In the genomic region with DNA sequence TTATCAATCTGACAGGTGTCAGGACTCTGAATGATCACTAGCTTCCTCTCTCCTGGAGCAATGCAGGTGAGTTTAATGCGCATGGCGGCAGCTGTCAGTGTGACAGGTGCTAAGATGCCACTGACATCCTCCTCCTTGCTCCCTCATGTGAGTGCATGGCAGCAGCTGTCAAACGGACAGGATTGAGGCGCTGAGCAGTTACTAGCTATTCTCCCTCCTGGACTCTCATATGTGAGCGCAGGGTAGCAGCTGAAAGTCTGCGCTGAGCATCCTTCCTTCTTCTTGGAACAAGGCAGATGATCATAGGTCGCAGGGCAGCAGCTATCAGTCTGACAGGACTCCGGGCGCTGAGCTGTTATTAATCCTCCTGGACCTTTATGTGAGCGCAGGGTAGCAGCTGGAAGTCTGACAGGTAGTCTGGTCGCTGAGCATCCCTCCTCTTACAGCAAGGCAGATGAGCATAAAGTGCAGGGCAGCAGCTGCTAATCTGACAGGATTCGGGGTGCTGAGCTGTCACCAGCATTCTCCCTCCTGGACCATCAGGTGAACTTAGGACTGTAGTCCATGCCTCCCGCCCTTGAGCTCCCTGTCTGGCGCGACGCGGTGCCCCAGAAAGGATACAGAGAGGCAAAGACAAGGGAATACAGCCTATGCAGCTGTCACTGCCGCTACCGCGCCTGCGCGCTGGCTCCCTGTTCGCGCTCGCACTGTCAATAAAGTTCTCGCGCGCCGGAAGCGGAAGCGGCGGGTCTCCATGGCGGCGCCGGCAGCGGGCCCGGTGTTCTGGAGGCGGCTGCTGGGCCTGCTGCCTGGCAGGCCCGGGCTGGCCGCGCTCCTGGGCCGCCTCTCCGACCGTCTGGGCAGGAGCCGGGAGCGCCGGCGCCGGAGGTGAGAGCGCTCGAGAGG, we compare ENCODE assay signal across 8 mouse cellular contexts. TPM values are rescaled to one million over a fixed set of nuclear protein-coding genes. Genes with fewer than 3 reads are reported as not detected.
DNase-seq lines count a peak whose midpoint lies in the region; ATAC-seq lines count a peak whose summit lies in the region.

TSS of gene Pgs1 (plus strand) at position 167 of the 906 bp plus-strand sequence.

- peak; percentile 95 for DNase-seq in adrenal gland, adult 2 months
- DNase-seq in embryo, embryonic 11 days, result peak; percentile 94
- DNase-seq in gastrocnemius, postnatal 36 days, result peak; percentile 87 to 90
- DNase-seq in intestine, embryonic 14.5 days (ENCODE audit: low spot score), result peak; percentile 94
- peak; percentile 93 to 96 for DNase-seq in left cerebral cortex, postnatal 36 days (ENCODE audit: low spot score in 2 of 2)
- DNase-seq in midbrain, embryonic 10.5 days (ENCODE audit: low spot score), result peak; percentile 92
- DNase-seq in right cerebral cortex, postnatal 36 days (ENCODE audit: low spot score in 2 of 2), result peak; percentile 87 to 88
- peak; percentile 86 to 91 for DNase-seq in urinary bladder, postnatal 4 days (ENCODE audit: low spot score in 2 of 2)

- no peaks in the 10 kb centered on the region for H3K9me3 ChIP-seq in intestine, embryonic 14.5 days (ENCODE audit: control insufficient read depth, low read length)
- H3K9me3 ChIP-seq in midbrain, embryonic 10.5 days (replicated peaks), result no peaks in the 10 kb centered on the region

- peak within 1 kb of the TSS; percentile 76 for H3K9ac ChIP-seq in intestine, embryonic 14.5 days (ENCODE audit: low read length)

- 6% methylated on average over 51 of the region's 51 CpGs for WGBS in intestine, embryonic 14.5 days
- 7% methylated on average over 51 of the region's 51 CpGs for WGBS in midbrain, embryonic 10.5 days

- peak within 1 kb of the TSS; percentile 71 for H3K4me3 ChIP-seq in intestine, embryonic 14.5 days (ENCODE audit: low read depth, low read length)
- peak within 1 kb of the TSS; percentile 97 for H3K4me3 ChIP-seq in midbrain, embryonic 10.5 days

- peak within 1 kb of the TSS; percentile 87 for H3K4me2 ChIP-seq in intestine, embryonic 14.5 days (ENCODE audit: low read length)

- peak within 1 kb of the TSS; percentile 19 for H3K27ac ChIP-seq in intestine, embryonic 14.5 days (ENCODE audit: low read depth)
- H3K27ac ChIP-seq in midbrain, embryonic 10.5 days (replicated peaks), result peak within 1 kb of the TSS; percentile 89

- ATAC-seq in intestine, embryonic 14.5 days (replicated peaks; ENCODE audit: low FRiP score, low TSS enrichment, low read depth), result peak; percentile 81

- H3K36me3 ChIP-seq in intestine, embryonic 14.5 days (ENCODE audit: control insufficient read depth, insufficient read depth, low read length), result no peaks in the 10 kb centered on the region
- no peaks in the 10 kb centered on the region for H3K36me3 ChIP-seq in midbrain, embryonic 10.5 days

- intact Hi-C loops in gastrocnemius, postnatal 36 days (cut with DNase I), result no loop called here
- intact Hi-C loops in left cerebral cortex, postnatal 36 days (cut with DNase I), result loop anchor here (5.0 kb wide), 1 partner anchor 114 kb away; the partner anchor contains the start of gene Tha1

- H3K4me1 ChIP-seq in intestine, embryonic 14.5 days (replicated peaks; ENCODE audit: control insufficient read depth, insufficient read depth, low read length), result peaks cover 10% of the 10 kb centered on the region
- H3K4me1 ChIP-seq in midbrain, embryonic 10.5 days, result peaks cover 51% of the 10 kb centered on the region

- no peaks in the 10 kb centered on the region for H3K27me3 ChIP-seq in intestine, embryonic 14.5 days (replicated peaks; ENCODE audit: control insufficient read depth, insufficient read depth, low read length)
- H3K27me3 ChIP-seq in midbrain, embryonic 10.5 days (ENCODE audit: low read depth, poor library complexity, severe bottlenecking), result no peaks in the 10 kb centered on the region

RNA-seq across cellular contexts. Expression of gene Pgs1, which starts in this region (rescaled TPM):
- 10 to 100 TPM; 53.9 to 54.5 TPM for total RNA-seq in adrenal gland, adult 2 months (2021)
- polyA plus RNA-seq in adrenal gland, adult 2 months (2012; rRNA removed), result 99.4 and 165 TPM in 2 replicates
- 10 to 100 TPM; 17.9 to 18.9 TPM for total RNA-seq in gastrocnemius, postnatal 36 days (2021)
- polyA plus RNA-seq in intestine, embryonic 14.5 days (2014; fragmentation: Nextera tagmentation; extraction: Ambion mirVana), result 31.6 and 33.8 TPM in 2 replicates
- total RNA-seq in left cerebral cortex, postnatal 36 days (2021), result 10 to 100 TPM; 82.8 to 86.3 TPM
- 45.0 and 46.3 TPM in 2 replicates for polyA plus RNA-seq in midbrain, embryonic 10.5 days (2016; fragmentation: Nextera tagmentation; extraction: Ambion mirVana)

Comparison
In these comparisons a context has a peak if more than half of its experiments do, and no peak if none do; other contexts are left out.
1. Peak in every context shown above with its lines: DNase-seq, ATAC-seq, H3K4me3 ChIP-seq and H3K27ac ChIP-seq.